Mouse (Mus musculus): ENCODE measurements around the gene Fam189a1. TPM values are rescaled to one million over a fixed set of nuclear protein-coding genes. Genes with fewer than 3 reads are reported as not detected.
A peak's percentile ranks its signal among the peaks of the same experiment; 100 is the strongest.

The Fam189a1 gene
- total RNA-seq, 1 experiment from 2014 or later = not detected

- no peak for ATAC-seq (replicated peaks; ENCODE audit: low read depth, poor library complexity, severe bottlenecking)
Measured at GRCm38 (mm10) chr7:65105097-65105467, 51.3 kb downstream of the Fam189a1 start.

GRCm38 (mm10) chr7:65104207-65105096, 51.9 kb downstream of the Fam189a1 start:
- ATAC-seq (replicated peaks; ENCODE audit: low read depth, poor library complexity, severe bottlenecking) = no peak

GRCm38 (mm10) chr7:65101661-65102060, 54.7 kb downstream of the Fam189a1 start:
- ATAC-seq (replicated peaks; ENCODE audit: low read depth, poor library complexity, severe bottlenecking) = no peak

- peak; percentile 50 for ATAC-seq (replicated peaks; ENCODE audit: low read depth, poor library complexity, severe bottlenecking)
Measured at GRCm38 (mm10) chr7:65097708-65098107, 58.7 kb downstream of the Fam189a1 start.

- no peak for ATAC-seq (replicated peaks; ENCODE audit: low read depth, poor library complexity, severe bottlenecking)
Measured at GRCm38 (mm10) chr7:65095631-65096107, 60.7 kb downstream of the Fam189a1 start.

GRCm38 (mm10) chr7:65093314-65093713, 63.1 kb downstream of the Fam189a1 start:
- ATAC-seq (replicated peaks; ENCODE audit: low read depth, poor library complexity, severe bottlenecking) = no peak

GRCm38 (mm10) chr7:65091486-65091885, 64.9 kb downstream of the Fam189a1 start:
- no peak for ATAC-seq (replicated peaks; ENCODE audit: low read depth, poor library complexity, severe bottlenecking)

- ATAC-seq (replicated peaks; ENCODE audit: low read depth, poor library complexity, severe bottlenecking) = peak; percentile 92
Measured at GRCm38 (mm10) chr7:65085972-65086371, 70.4 kb downstream of the Fam189a1 start.

- ATAC-seq (replicated peaks; ENCODE audit: low read depth, poor library complexity, severe bottlenecking) = no peak
Measured at GRCm38 (mm10) chr7:65082778-65083091, 73.6 kb downstream of the Fam189a1 start.

- no peak for ATAC-seq (replicated peaks; ENCODE audit: low read depth, poor library complexity, severe bottlenecking)
Measured at GRCm38 (mm10) chr7:65081979-65082777, 74.2 kb downstream of the Fam189a1 start.

- no peak for ATAC-seq (replicated peaks; ENCODE audit: low read depth, poor library complexity, severe bottlenecking)
Measured at GRCm38 (mm10) chr7:65076134-65076533, 80.2 kb downstream of the Fam189a1 start.

- 0 out of 2 replicates have a peak, but pooled peaks have one; percentile 45 for ATAC-seq (replicated peaks; ENCODE audit: low read depth, poor library complexity, severe bottlenecking)
Measured at GRCm38 (mm10) chr7:65074194-65074593, 82.2 kb downstream of the Fam189a1 start.

GRCm38 (mm10) chr7:65073555-65073954, 82.8 kb downstream of the Fam189a1 start:
- ATAC-seq (replicated peaks; ENCODE audit: low read depth, poor library complexity, severe bottlenecking) = peak; percentile 94

GRCm38 (mm10) chr7:65066211-65066610, 90.2 kb downstream of the Fam189a1 start:
- ATAC-seq (replicated peaks; ENCODE audit: low read depth, poor library complexity, severe bottlenecking) = no peak

GRCm38 (mm10) chr7:65065457-65065856, 90.9 kb downstream of the Fam189a1 start:
- ATAC-seq (replicated peaks; ENCODE audit: low read depth, poor library complexity, severe bottlenecking) = no peak

GRCm38 (mm10) chr7:65064638-65065037, 91.7 kb downstream of the Fam189a1 start:
- ATAC-seq (replicated peaks; ENCODE audit: low read depth, poor library complexity, severe bottlenecking) = no peak

GRCm38 (mm10) chr7:65064096-65064495, 92.3 kb downstream of the Fam189a1 start:
- no peak for ATAC-seq (replicated peaks; ENCODE audit: low read depth, poor library complexity, severe bottlenecking)

GRCm38 (mm10) chr7:65060163-65060799, 96.1 kb downstream of the Fam189a1 start:
- no peak for ATAC-seq (replicated peaks; ENCODE audit: low read depth, poor library complexity, severe bottlenecking)

- ATAC-seq (replicated peaks; ENCODE audit: low read depth, poor library complexity, severe bottlenecking) = no peak
Measured at GRCm38 (mm10) chr7:65056864-65057263, 99.5 kb downstream of the Fam189a1 start.

GRCm38 (mm10) chr7:65051986-65052385, 104.4 kb downstream of the Fam189a1 start:
- ATAC-seq (replicated peaks; ENCODE audit: low read depth, poor library complexity, severe bottlenecking) = no peak

All from common myeloid progenitor, adult 5-6 weeks (primary cell).